Mouse (Mus musculus) CH12.LX (cell line): ENCODE results near the gene Pygm. TPM values are rescaled to one million over a fixed set of nuclear protein-coding genes. Genes with fewer than 3 reads are reported as not detected.

Experiments used
- DNase-seq: peaks from one replicate; pipeline ENCODE4 v3.0.0-alpha.2; 2013; ENCODE audit errors: extremely low read depth
- H3K27ac ChIP-seq: 2 replicates; pipeline ENCODE4 v1.5.1; 2012; ENCODE audit warnings: low read depth, mild to moderate bottlenecking, control low read depth, moderate library complexity; ENCODE audit not compliant: insufficient read depth
- H3K27me3 ChIP-seq: replicated peaks from 2 replicates; pipeline ENCODE3; 2012; ENCODE audit warnings: inconsistent platforms
- H3K36me3 ChIP-seq, 2 experiments: replicated peaks in 1 of 2; 2 replicates each; pipeline versions ENCODE3 to v1.6.1; 2012; ENCODE audit warnings: inconsistent platforms in 1 of 2, low read length in 1 of 2, mild to moderate bottlenecking in 1 of 2, mixed read lengths in 1 of 2, moderate library complexity in 1 of 2; ENCODE audit not compliant: control insufficient read depth in 1 of 2, insufficient read depth in 1 of 2
- H3K4me1 ChIP-seq, 2 experiments: 2 replicates each; pipeline ENCODE4 v1.6.1; 2012; ENCODE audit warnings: inconsistent platforms in 1 of 2, moderate library complexity in 1 of 2; ENCODE audit not compliant: insufficient read depth in 2 of 2, control insufficient read depth in 1 of 2
- H3K4me2 ChIP-seq: 2 replicates; pipeline ENCODE4 v1.6.1; 2012; ENCODE audit warnings: low read depth, mild to moderate bottlenecking, control low read depth; ENCODE audit not compliant: poor library complexity, insufficient read depth, severe bottlenecking
- H3K4me3 ChIP-seq, 3 experiments: fragments of 150-350 bp in 1 of 3; sonication (generic) in 1 of 3; replicated peaks in 1 of 3; 2 replicates each; pipeline versions ENCODE3 to v1.5.1; 2011 to 2012; ENCODE audit warnings: low read depth in 2 of 3, low read length in 2 of 3, mild to moderate bottlenecking in 2 of 3, moderate library complexity in 2 of 3, control low read depth in 1 of 3, improper control_type of control experiment in 1 of 3, inconsistent platforms in 1 of 3, mixed read lengths in 1 of 3; ENCODE audit not compliant: poor library complexity in 1 of 3
- H3K79me2 ChIP-seq: replicated peaks from 2 replicates; pipeline ENCODE4 v1.6.1; 2012; ENCODE audit warnings: mild to moderate bottlenecking, moderate library complexity; ENCODE audit not compliant: control insufficient read depth, poor library complexity, insufficient read depth, severe bottlenecking; ENCODE audit errors: extremely low read depth
- H3K9ac ChIP-seq: 2 replicates; pipeline ENCODE4 v1.6.1; 2012; ENCODE audit warnings: low read depth, mild to moderate bottlenecking, control low read depth, moderate library complexity; ENCODE audit not compliant: insufficient read depth
- H3K9me3 ChIP-seq: replicated peaks from 2 replicates; pipeline ENCODE3; 2012; ENCODE audit warnings: low read length, inconsistent platforms, mixed read lengths
- BHLHE40 ChIP-seq: IDR thresholded peaks from 2 replicates; pipeline ENCODE4 v1.6.1; 2011; ENCODE audit warnings: mild to moderate bottlenecking, low read depth, low read length, improper control_type of control experiment
- CHD1 ChIP-seq: IDR thresholded peaks from 2 replicates; pipeline ENCODE4 v1.6.1; 2012; ENCODE audit warnings: low read depth, low read length, improper control_type of control experiment, inconsistent platforms
- CHD2 ChIP-seq: IDR thresholded peaks from 2 replicates; pipeline ENCODE4 v1.6.1; 2011; ENCODE audit warnings: low read length, improper control_type of control experiment
- CTCF ChIP-seq, 2 experiments: IDR thresholded peaks in 1 of 2; conservative IDR thresholded peaks in 1 of 2; 2 replicates each; pipeline ENCODE4 v1.5.1; 2011 to 2012; ENCODE audit warnings: low read depth in 2 of 2, low read length in 2 of 2, improper control_type of control experiment in 1 of 2, inconsistent platforms in 1 of 2, mild to moderate bottlenecking in 1 of 2, moderate library complexity in 1 of 2
- EP300 ChIP-seq: IDR thresholded peaks from 2 replicates; pipeline ENCODE4 v1.6.1; 2011; ENCODE audit warnings: low read length, improper control_type of control experiment
- IRF4 ChIP-seq: IDR thresholded peaks from 2 replicates; pipeline ENCODE4 v1.6.1; 2014; ENCODE audit warnings: low read depth, mild to moderate bottlenecking, inconsistent platforms, low read length, improper control_type of control experiment
- JUN ChIP-seq: IDR thresholded peaks from 2 replicates; pipeline ENCODE4 v1.6.1; 2011; ENCODE audit warnings: low read depth, mild to moderate bottlenecking, low read length, improper control_type of control experiment, moderate library complexity; ENCODE audit not compliant: insufficient read depth
- MAX ChIP-seq: IDR thresholded peaks from 2 replicates; pipeline ENCODE4 v1.6.1; 2011; ENCODE audit warnings: low read length, improper control_type of control experiment
- MEF2A ChIP-seq: IDR thresholded peaks from 2 replicates; pipeline ENCODE4 v1.6.1; 2014; ENCODE audit warnings: low read depth, mild to moderate bottlenecking, inconsistent platforms, low read length, improper control_type of control experiment, borderline replicate concordance
- NELFE ChIP-seq: IDR thresholded peaks from 2 replicates; pipeline ENCODE4 v1.6.1; 2011; ENCODE audit warnings: low read depth, low read length, improper control_type of control experiment
- NRF1 ChIP-seq: IDR thresholded peaks from 2 replicates; pipeline ENCODE4 v1.6.1; 2014; ENCODE audit warnings: low read depth, mild to moderate bottlenecking, inconsistent platforms, low read length, improper control_type of control experiment, moderate library complexity
- PAX5 ChIP-seq: IDR thresholded peaks from 2 replicates; pipeline ENCODE4 v1.6.1; 2012; ENCODE audit warnings: low read length, inconsistent platforms, mixed read lengths
- POLR2AphosphoS2 ChIP-seq: IDR thresholded peaks from 2 replicates; pipeline ENCODE4 v1.6.1; 2011; ENCODE audit warnings: low read depth, low read length, improper control_type of control experiment
- SIN3A ChIP-seq: IDR thresholded peaks from 2 replicates; pipeline ENCODE4 v1.6.1; 2012; ENCODE audit warnings: low read length, improper control_type of control experiment, inconsistent platforms
- SMC3 ChIP-seq: IDR thresholded peaks from 2 replicates; pipeline ENCODE4 v1.6.1; 2011; ENCODE audit warnings: low read depth, low read length, improper control_type of control experiment
- TBP ChIP-seq: conservative IDR thresholded peaks from 2 replicates; pipeline ENCODE4 v1.6.1; 2011; ENCODE audit warnings: low read depth, low read length, improper control_type of control experiment
- UBTF ChIP-seq: IDR thresholded peaks from 2 replicates; pipeline ENCODE4 v1.6.1; 2012; ENCODE audit warnings: low read depth, mild to moderate bottlenecking, inconsistent platforms, low read length, improper control_type of control experiment, moderate library complexity
- USF2 ChIP-seq: conservative IDR thresholded peaks from 2 replicates; pipeline ENCODE4 v1.6.1; 2011; ENCODE audit warnings: low read depth, low read length, improper control_type of control experiment
- ZC3H11A ChIP-seq: IDR thresholded peaks from 2 replicates; pipeline ENCODE4 v1.6.1; 2012; ENCODE audit warnings: low read depth, mild to moderate bottlenecking, inconsistent platforms, low read length, improper control_type of control experiment
- ZKSCAN1 ChIP-seq: IDR thresholded peaks from 2 replicates; pipeline ENCODE4 v1.6.1; 2012; ENCODE audit warnings: low read depth, inconsistent platforms, low read length, improper control_type of control experiment, borderline replicate concordance
- ZMIZ1 ChIP-seq: IDR thresholded peaks from 2 replicates; pipeline ENCODE4 v1.6.1; 2012; ENCODE audit warnings: low read depth, mild to moderate bottlenecking, inconsistent platforms, low read length, improper control_type of control experiment
- dilution Hi-C: fragments of 300-500 bp; cut with MboI; formaldehyde crosslinking; loops from 2 replicates; pipeline ENCODE4 v1.14.3; 2020; ENCODE audit warnings: low sequenced_read_pairs; ENCODE audit not compliant: extremely low pct_unique_long_range_greater_than_20kb, extremely low pct_ligation_motif_present
- in situ Hi-C: fragments of 300-500 bp; cut with MboI; formaldehyde crosslinking; loops from 3 replicates; pipeline ENCODE4 v1.14.3; 2019; ENCODE audit warnings: low sequenced_read_pairs, low pct_ligation_motif_present, low pct_unique_long_range_greater_than_20kb, mixed read lengths
- polyA plus RNA-seq: library from polyadenylated mRNA; unstranded; fragments of >175 nt; gene quantifications from 2 replicates; pipeline ENCODE4 v1.2.1, GENCODE M21; 2012; ENCODE audit warnings: low read depth; ENCODE audit not compliant: insufficient read length
- total RNA-seq, 2 experiments: library from RNA; depleted of rRNA; stranded (reverse); fragments of 300-350 nt in 1 of 2; fragments of >200 nt in 1 of 2; gene quantifications; 2 replicates each; pipeline ENCODE4 v1.2.3; 2012 to 2014

Gene Pygm
- total and polyA plus RNA-seq, 3 experiments: 0.32 to 2.0 (median 0.47) TPM

DNA sequence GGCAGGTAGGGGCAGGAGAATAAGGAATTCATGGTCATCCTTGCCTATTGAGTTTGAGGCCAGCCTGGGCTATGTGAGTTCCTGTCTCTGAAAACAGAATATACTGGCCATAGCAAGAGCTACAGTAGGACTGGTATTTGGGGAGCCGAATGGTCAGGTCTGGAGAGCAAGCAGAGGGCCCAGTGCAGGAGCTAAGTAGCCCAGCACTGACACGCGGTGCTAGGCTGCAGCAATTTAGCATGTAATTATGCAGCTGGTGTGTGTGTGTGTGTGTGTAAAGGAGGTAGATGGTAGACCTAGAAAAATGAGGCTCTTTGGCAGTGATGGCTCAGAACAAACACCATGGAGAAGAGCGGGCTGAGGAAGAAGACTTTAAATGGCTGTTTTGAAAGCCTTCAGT, 36.6 kb upstream of the Pygm start:
- H3K36me3 ChIP-seq: peaks cover 89 to 96% of the 10 kb centered on the region in 2 experiments
- dilution Hi-C loops: no loop called here

DNA sequence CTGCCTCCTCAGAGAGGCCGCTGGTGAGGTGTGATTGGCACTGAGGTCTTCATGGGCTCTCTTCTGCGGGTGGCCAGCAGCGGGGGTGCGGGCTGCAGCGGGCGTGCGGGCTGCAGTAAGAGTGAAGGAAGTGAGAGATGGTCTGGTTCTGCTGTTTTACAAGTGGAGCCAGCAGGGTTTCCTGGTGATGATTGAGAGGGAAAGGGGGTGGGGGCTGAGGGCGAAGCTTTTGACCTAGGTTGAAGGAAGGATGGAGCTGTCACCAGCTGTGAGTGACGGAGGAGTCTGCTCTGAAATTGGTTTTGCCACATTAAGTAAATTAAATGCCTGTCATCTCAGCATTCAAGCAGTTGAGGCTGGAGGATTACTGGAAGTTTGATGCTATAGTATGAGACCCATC, 35.5 kb upstream of the Pygm start:
- TF ChIP-seq PAX5 (no peak), NELFE (no peak), BHLHE40 (no peak), NRF1 (no peak), ZMIZ1 (no peak), ZKSCAN1 (no peak), UBTF (no peak), POLR2AphosphoS2 (no peak), SMC3 (no peak), EP300 (no peak), TBP (no peak), USF2 (no peak), JUN (no peak), IRF4 (no peak), CTCF (conservative IDR thresholded peaks at IDR 0.05 in 1 of 2, IDR thresholded peaks at IDR 0.05 in 1 of 2; ENCODE audit: low read depth in 2 of 2, low read length in 2 of 2) (no peak), CHD2 (no peak), SIN3A (no peak), CHD1 (no peak)
- dilution Hi-C loops (no loop called here), in situ Hi-C loops (no loop called here)
- no peak overlapping the region for H3K27ac ChIP-seq
- no peak overlapping the region for H3K9ac ChIP-seq
- no peaks in the 10 kb centered on the region; the same call in 1 of the 2 replicates for H3K79me2 ChIP-seq
- H3K27me3 ChIP-seq: no peaks in the 10 kb centered on the region
- no peaks in the 10 kb centered on the region for H3K9me3 ChIP-seq
- peaks cover 11 to 88% of the 10 kb centered on the region in 2 experiments for H3K4me1 ChIP-seq
- DNase-seq: no peak
- H3K4me2 ChIP-seq: no peak overlapping the region
- H3K4me3 ChIP-seq: no peak overlapping the region
- peaks cover 93 to 97% of the 10 kb centered on the region in 2 experiments for H3K36me3 ChIP-seq

More for the DNA sequence above, 36.6 kb upstream of the Pygm start:
- no peaks in the 10 kb centered on the region for H3K9me3 ChIP-seq
- no peak overlapping the region for H3K4me3 ChIP-seq
- peaks cover 20 to 98% of the 10 kb centered on the region in 2 experiments for H3K4me1 ChIP-seq
- no peak for TF ChIP-seq POLR2AphosphoS2
- TF ChIP-seq MAX: no peak
- TF ChIP-seq SIN3A: no peak
- no peak for TF ChIP-seq CHD2
- TF ChIP-seq NELFE: no peak
- no peak for TF ChIP-seq MEF2A
- TF ChIP-seq ZC3H11A: no peak
- TF ChIP-seq USF2: no peak
- no peaks in the 10 kb centered on the region for H3K27me3 ChIP-seq
- DNase-seq: no peak
- no peak overlapping the region for H3K4me2 ChIP-seq
- H3K79me2 ChIP-seq: peaks cover 2% of the 10 kb centered on the region; the same call in 1 of the 2 replicates
- in situ Hi-C loops: no loop called here
- H3K9ac ChIP-seq: no peak overlapping the region
- no peak overlapping the region for H3K27ac ChIP-seq
